Mouse (Mus musculus) CD4-positive, CD25-positive, alpha-beta regulatory T cell, adult 2 months (primary cell): ENCODE measurements around the gene Pkmyt1.

Source experiments
- DNase-seq: peaks from one replicate; pipeline ENCODE4 v3.0.0-alpha.2; 2012; ENCODE audit warnings: low read depth, low spot score

Pkmyt1 gene

DNA sequence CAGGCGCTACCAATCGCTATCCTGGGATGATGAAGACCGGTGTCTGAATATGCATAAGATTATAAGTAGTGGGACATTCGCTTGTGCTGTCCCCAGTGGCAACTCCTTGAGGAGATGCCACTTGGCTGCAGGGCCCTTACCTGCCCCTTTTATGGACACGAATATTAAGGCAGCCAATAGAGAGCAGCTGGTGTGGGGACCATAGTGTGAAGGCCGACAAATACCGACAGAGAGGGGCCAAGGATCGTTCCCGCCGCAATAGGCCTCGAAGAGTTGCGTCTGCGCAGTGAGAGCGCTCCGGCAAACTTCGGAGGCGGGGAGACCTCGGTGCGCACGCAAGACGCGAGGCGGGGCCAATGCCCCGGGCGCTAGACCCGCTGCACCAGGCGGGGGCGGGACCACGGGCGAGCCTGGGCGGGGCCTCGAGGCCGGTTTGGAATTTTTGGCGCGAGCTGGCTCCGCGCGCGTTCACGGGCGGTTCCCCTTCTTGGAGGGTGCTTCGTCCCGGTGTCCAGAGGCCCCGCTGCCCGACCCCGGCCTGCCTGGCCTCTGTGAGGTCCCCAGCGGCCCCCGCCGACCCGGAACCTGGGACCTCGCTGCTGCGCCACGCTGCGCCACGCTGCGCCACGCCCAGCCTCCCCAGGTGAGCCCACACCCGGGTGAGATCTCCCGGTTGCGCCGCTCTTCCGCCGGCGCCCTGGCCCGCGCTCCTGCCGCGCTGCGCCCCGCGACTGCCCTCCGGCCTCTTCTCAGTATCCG, at the start of gene Pkmyt1:
Gene Pkmyt1, plus strand, starts transcription at position 338 of the 759 bp plus-strand sequence.
- DNase-seq = peak; percentile 97

DNA sequence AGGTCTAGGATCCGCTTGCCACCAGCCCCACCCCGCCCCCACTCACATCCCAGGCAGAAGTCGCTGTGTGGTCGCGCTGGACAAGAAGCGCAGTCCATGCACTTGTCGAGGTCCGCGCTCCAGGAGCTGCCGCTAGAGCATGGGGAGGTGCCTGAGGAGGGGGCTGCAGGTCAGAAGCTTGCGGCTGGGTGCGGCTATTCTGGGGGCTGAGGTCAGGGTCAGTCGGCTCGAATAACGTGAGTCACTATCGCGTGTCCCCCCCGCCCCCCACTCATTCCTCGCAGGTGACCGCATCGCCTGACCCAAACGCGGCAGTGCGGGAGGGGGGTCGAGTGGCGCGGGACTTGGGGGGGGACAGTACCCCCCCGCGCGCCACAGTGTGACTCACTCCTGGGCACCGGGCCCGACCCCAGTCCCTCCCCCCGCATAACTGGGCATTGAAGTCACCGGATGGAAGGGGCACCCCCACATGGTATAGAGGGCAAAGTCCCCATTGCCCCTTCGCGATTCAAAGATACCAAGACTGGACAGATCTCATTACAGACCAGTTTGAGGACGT, 49.6 kb upstream of the Pkmyt1 start:
- peak; percentile 57 for DNase-seq

GRCm38 (mm10) chr17:23677236-23677679, 48.9 kb upstream of the Pkmyt1 start, which contains the start of gene Tnfrsf12a:
TSS of gene Tnfrsf12a (minus strand) at chr17:23677468.
- peak; percentile 94 for DNase-seq

- no peak for DNase-seq
Measured at GRCm38 (mm10) chr17:23679127-23679835, 46.9 kb upstream of the Pkmyt1 start, which contains the start of gene Cldn6. TSS of gene Cldn6 (plus strand) at chr17:23679249.

DNA sequence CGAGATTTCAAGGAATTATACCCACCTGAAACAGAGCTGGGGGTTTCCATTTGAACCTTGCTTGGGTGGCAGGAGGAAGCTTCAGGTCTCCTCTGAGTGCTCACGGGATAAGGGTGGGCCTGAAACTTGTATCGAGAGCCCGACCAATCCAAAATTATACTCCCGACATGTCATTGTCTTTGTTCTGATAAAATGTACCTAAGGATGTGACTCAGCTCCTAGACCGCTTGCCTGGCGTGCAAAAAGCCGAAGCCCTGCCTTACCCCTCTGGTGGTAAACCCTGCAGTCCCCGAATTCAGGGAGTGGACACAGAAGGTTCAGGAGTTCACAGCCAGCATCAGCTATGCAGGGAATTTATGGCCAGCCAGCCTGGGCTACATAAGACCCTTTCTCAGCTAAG, 45.8 kb upstream of the Pkmyt1 start:
- DNase-seq = no peak

DNA sequence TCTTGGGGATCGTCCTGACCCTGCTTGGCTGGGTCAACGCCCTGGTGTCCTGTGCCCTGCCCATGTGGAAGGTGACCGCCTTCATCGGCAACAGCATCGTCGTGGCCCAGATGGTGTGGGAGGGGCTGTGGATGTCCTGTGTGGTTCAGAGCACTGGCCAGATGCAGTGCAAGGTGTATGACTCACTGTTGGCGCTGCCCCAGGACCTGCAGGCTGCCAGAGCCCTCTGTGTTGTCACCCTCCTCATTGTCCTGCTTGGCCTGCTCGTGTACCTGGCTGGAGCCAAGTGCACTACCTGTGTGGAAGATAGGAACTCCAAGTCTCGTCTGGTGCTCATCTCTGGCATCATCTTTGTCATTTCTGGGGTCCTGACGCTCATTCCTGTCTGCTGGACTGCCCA, 45.0 kb upstream of the Pkmyt1 start:
- no peak for DNase-seq

DNA sequence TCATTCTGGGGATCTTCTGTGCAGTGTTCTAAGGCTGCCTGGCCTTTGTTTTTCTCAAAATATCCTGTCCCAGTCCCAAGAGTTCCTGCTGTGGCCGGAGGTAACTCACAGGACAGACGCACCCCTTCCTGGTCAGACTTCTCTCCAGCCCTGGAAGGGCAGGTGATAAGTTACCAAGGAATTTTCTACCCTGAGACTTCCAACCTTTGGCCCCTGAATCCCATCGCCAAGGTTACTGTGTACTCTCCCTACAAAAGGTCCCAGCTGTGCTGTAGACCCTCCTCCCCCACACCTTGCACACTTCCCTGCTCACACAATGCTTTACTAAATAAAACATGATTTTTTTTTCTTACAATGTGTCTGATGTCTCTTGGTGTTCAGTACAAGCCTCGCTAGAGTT, 44.0 kb upstream of the Pkmyt1 start:
- no peak for DNase-seq

GRCm38 (mm10) chr17:23682530-23682929, 43.6 kb upstream of the Pkmyt1 start:
- no peak for DNase-seq

DNA sequence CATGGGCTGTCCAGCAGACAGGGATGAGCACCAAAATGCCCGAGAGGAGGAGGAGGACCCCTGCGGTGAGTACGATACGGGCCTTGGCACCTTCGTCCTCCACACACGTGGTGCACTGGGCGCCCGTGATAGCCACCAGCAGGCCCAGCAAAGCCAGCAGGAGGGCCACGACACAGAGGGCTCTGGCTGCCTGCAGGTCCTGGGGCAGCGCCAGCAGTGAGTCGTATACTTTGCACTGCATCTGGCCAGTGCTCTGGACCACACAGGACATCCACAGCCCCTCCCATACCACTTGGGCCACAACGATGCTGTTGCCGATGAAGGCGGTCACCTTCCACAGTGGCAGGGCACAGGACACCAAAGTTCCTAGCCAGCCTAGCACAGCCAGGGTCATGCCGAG, 42.9 kb upstream of the Pkmyt1 start:
- no peak for DNase-seq

DNA sequence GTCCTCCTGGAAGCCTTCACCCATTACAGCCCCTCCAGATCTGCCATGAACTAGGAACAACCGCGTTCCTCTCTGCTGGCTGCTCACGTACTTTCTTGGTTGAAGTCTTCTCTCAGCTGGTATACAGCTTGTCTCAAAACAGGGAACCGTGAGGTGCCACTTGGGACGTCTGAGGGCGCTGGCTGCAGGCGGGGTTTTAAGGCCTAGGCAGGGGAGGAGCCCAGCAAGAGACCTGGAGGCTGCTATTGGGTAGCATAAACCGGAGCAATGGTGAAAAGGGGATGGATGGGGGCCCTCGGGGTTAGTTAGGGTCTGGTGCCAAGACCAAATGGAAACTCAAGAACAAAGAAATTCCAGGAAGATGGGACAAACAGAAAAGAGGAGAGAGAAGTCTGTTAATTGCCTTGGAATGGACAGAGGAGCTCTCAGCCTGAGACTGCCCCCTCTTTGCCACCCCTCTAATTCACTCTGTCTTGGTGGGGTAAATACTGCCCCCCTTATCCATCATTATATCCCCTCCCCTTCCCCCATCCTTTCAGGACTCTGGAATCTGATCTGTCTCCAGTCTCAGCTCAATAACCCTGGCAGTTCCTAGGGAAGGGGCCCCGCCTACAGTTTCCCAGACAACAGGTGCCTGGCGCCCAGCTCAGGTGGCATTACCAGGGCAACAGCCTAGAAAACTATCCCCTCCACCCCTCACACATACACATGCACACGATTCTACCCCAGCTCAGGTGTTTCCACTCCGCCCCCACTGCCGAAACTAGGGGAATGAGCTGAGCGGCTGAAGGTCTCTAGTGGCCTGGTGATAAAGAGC, 42.1 kb upstream of the Pkmyt1 start, which contains the start of gene Cldn9:
Gene Cldn9, minus strand, starts transcription at position 171 of the 817 bp plus-strand sequence.
- DNase-seq = no peak

- DNase-seq = no peak
Measured at GRCm38 (mm10) chr17:23694491-23694890, 31.6 kb upstream of the Pkmyt1 start.

DNA sequence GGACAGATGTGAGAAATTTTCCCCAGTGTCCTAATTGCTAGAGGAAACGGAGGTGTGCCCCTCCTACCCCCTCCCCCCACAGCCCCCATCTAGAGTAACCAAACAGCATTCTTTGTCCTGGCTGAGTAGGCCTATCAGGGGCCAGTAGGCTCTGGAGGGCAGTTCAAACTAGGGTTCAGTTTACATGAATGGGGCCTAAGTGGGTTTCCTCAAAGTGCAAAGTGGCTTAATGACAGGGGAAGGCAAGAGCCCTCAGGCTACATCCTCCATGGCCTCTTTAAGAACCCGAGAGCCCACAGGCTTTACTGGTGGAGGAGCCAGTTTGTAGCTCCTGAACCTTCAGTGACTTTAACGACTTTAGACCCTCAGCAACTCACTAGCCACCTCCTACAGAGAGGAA, 30.3 kb upstream of the Pkmyt1 start:
- DNase-seq = no peak

DNA sequence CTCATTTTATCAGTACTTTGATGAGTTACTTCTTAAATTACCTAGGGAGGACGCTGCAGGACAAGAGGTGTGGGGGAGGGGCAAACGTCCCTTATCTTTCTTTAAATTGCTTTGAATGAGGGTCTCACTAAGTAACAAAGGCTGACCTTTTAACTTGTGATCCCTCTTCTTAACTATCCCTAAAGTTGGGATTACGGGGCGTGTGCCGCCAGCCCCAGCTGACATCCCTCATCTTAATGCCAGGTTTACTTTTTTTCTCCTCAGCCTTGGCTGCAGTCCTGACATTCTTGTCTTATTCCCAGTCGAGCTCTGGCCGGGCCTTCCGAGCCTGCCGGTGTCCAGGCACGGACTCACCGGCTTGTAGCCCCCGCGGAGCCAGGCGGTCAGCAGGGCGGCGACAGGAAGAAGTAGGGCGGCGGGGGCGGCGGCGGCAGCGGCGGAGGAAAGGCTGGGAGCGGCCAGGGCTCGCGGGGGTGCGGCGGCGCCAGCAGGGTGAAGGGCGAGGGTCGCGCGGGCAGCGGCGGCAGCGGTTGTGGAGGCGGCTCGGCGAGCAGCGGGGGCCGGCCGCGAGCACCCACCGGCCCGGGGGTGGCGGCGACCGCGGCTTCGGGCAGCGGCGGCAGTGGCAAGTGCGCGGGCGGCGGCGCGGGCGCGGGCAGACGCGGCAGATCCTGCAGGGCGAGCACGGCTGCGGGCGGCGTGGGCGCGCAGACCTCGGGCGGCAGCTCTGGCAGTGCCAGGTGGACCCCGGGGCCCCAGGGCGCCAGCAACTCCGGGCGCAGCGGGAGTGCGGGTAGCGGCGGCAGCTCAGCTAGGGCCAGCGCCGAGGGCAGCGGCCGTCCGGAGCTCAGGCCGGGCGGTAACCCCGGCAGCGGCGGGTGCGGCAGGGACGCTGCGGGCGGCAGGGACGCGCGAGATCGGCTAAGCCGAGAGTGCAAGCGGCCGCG, 26.7 kb upstream of the Pkmyt1 start:
- peak; percentile 36 for DNase-seq

DNA sequence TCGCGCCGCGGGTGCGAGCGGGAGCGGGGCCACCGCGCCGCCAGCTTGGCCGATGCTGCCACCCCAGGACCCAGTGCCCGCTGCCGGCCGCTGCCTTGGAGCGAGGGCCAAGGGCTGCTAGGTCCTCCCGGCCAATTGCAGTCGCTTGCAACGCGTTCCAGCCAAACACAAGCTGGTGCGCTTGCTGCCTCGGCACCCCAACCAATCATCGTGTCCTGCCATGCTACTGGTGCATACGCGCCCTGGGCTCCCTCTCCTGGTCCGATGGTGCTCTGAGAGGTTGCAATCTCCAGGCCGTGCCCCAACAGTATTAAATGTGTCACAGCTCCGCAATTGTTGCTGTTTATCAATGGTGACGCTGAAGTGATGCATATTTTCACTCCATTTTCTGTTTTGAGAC, 26.1 kb upstream of the Pkmyt1 start:
- DNase-seq = peak; percentile 85

DNA sequence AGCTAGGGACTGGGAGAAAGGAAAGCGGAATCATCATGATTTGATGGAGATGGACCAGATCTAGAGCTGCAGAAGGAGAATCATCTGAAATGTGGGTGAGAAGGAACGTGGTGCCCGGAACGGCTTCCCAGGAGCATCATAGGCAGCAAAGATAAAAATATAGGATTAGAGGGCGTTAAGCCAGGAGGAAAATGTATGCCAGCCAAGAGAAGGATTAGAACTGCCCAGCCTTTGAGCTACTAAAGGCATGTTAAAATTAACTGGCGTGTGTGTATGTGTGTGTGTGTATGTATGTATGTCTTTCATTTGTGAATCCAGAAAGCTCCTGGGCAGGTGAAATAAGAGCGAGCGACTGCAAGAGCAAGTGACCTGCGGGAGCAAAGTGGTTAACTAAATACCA, 22.8 kb upstream of the Pkmyt1 start:
- no peak for DNase-seq

GRCm38 (mm10) chr17:23704741-23705140, 21.4 kb upstream of the Pkmyt1 start:
- no peak for DNase-seq

- DNase-seq = no peak
Measured at GRCm38 (mm10) chr17:23705525-23706104, 20.5 kb upstream of the Pkmyt1 start.

DNA sequence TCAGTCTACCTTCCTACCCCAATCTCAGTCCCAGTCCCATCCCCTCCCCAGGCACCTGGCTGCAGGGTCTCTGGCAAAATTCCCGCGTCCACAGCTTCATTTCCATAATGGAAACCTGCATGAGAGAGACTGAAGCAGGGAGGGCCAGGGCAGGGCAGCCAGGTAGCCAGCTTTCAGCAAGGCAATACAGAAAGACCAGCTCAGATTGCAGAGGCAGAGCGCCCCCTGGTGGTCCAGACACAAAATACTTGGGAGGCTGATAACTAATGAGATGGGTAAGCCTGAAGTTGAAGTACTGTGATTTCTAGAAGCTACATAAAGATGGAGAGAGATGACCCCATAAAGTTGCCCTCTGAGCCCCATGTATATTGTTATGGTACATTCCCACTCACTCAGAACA, 19.9 kb upstream of the Pkmyt1 start:
- peak; percentile 86 for DNase-seq

GRCm38 (mm10) chr17:23717003-23717402, 9.1 kb upstream of the Pkmyt1 start:
- DNase-seq = no peak

GRCm38 (mm10) chr17:23719455-23719854, 6.7 kb upstream of the Pkmyt1 start:
- DNase-seq = no peak
